Mouse (Mus musculus): ENCODE measurements around the gene Defb26. TPM values are rescaled to one million over a fixed set of nuclear protein-coding genes. Genes with fewer than 3 reads are reported as not detected.

Defb26 gene
- polyA plus RNA-seq, 1 experiment, result not detected

- H3K4me3 ChIP-seq (ENCODE audit: extremely low read depth, insufficient read depth, insufficient read length), result no peak overlapping the region
- H3K27me3 ChIP-seq (ENCODE audit: control insufficient read depth, insufficient read depth, low read length), result no peaks in the 10 kb centered on the region
- TF ChIP-seq CTCF (IDR thresholded peaks at IDR 0.05; ENCODE audit: extremely low read depth, insufficient read depth, insufficient read length, insufficient replicate concordance) (no peak), POLR2A (IDR thresholded peaks at IDR 0.05; ENCODE audit: low read depth, low read length) (no peak)
- WGBS, result 29% methylated on average over 9 of the region's 9 CpGs
- H3K4me1 ChIP-seq (ENCODE audit: control insufficient read depth, insufficient read depth, insufficient read length), result no peaks in the 10 kb centered on the region
- no peaks in the 10 kb centered on the region for H3K36me3 ChIP-seq (ENCODE audit: control insufficient read depth, insufficient read depth, low read length)
- no peak overlapping the region for H3K27ac ChIP-seq (ENCODE audit: insufficient read depth, low read length)
- DNase-seq (ENCODE audit: low read depth in 1 of 2, low spot score in 2 of 2), result no peak
Measured at GRCm38 (mm10) chr2:152541979-152542378, 30.5 kb upstream of the Defb26 start.

GRCm38 (mm10) chr2:152539944-152540710 is 28.6 kb upstream of the Defb26 start, which contains the start of gene Defb29:
Gene Defb29 (minus strand): TSS chr2:152540098.
- DNase-seq (ENCODE audit: low read depth in 1 of 2, low spot score in 2 of 2), result no peak
- WGBS, result 63% methylated on average over 13 of the region's 13 CpGs
- H3K36me3 ChIP-seq (ENCODE audit: control insufficient read depth, insufficient read depth, low read length), result no peaks in the 10 kb centered on the region
- TF ChIP-seq CTCF (IDR thresholded peaks at IDR 0.05; ENCODE audit: extremely low read depth, insufficient read depth, insufficient read length, insufficient replicate concordance) (no peak), POLR2A (IDR thresholded peaks at IDR 0.05; ENCODE audit: low read depth, low read length) (no peak)
- no peak within 1 kb of the TSS for H3K4me3 ChIP-seq (ENCODE audit: extremely low read depth, insufficient read depth, insufficient read length)
- no peaks in the 10 kb centered on the region for H3K4me1 ChIP-seq (ENCODE audit: control insufficient read depth, insufficient read depth, insufficient read length)
- no peaks in the 10 kb centered on the region for H3K27me3 ChIP-seq (ENCODE audit: control insufficient read depth, insufficient read depth, low read length)
- no peak within 1 kb of the TSS for H3K27ac ChIP-seq (ENCODE audit: insufficient read depth, low read length)

- no peak within 1 kb of the TSS for H3K4me3 ChIP-seq (ENCODE audit: extremely low read depth, insufficient read depth, insufficient read length)
- H3K27me3 ChIP-seq (ENCODE audit: control insufficient read depth, insufficient read depth, low read length), result no peaks in the 10 kb centered on the region
- DNase-seq (ENCODE audit: low read depth in 1 of 2, low spot score in 2 of 2), result no peak
- no peaks in the 10 kb centered on the region for H3K4me1 ChIP-seq (ENCODE audit: control insufficient read depth, insufficient read depth, insufficient read length)
- H3K27ac ChIP-seq (ENCODE audit: insufficient read depth, low read length), result no peak within 1 kb of the TSS
- no peaks in the 10 kb centered on the region for H3K36me3 ChIP-seq (ENCODE audit: control insufficient read depth, insufficient read depth, low read length)
- no peak for TF ChIP-seq POLR2A (IDR thresholded peaks at IDR 0.05; ENCODE audit: low read depth, low read length)
- TF ChIP-seq CTCF (IDR thresholded peaks at IDR 0.05; ENCODE audit: extremely low read depth, insufficient read depth, insufficient read length, insufficient replicate concordance), result no peak
- WGBS, result 74% methylated on average over 4 of the region's 4 CpGs
Measured at GRCm38 (mm10) chr2:152517981-152518380, 6.5 kb upstream of the Defb26 start, which contains the start of gene Defb28. Gene Defb28 (plus strand): TSS chr2:152518255.

DNA sequence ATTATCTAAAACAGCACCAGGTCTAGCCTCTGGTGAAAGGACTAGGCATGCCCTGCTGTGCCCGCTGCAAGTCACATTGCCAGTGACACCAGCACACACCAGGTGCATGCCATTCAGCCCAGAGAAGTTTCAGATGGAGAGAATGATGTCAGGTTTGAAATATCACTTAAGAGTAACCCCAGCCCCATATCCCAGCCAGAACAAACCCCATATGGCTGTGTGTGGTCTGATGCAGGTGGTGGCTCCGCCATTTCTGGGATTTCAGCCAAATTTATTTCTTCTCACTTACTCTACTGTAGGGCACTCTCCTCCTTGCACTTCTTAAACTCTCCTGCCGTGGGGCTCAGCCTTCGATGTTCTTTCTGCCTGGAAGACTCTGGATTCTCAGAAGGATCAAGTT is 4.6 kb upstream of the Defb26 start:
- no peaks in the 10 kb centered on the region for H3K4me1 ChIP-seq (ENCODE audit: control insufficient read depth, insufficient read depth, insufficient read length)
- WGBS, result 46% methylated on average over 4 of the region's 4 CpGs
- no peak for DNase-seq (ENCODE audit: low read depth in 1 of 2, low spot score in 2 of 2)
- TF ChIP-seq CTCF (IDR thresholded peaks at IDR 0.05; ENCODE audit: extremely low read depth, insufficient read depth, insufficient read length, insufficient replicate concordance) (no peak), POLR2A (IDR thresholded peaks at IDR 0.05; ENCODE audit: low read depth, low read length) (no peak)
- H3K27ac ChIP-seq (ENCODE audit: insufficient read depth, low read length), result no peak overlapping the region
- no peaks in the 10 kb centered on the region for H3K27me3 ChIP-seq (ENCODE audit: control insufficient read depth, insufficient read depth, low read length)
- H3K36me3 ChIP-seq (ENCODE audit: control insufficient read depth, insufficient read depth, low read length), result no peaks in the 10 kb centered on the region
- no peak overlapping the region for H3K4me3 ChIP-seq (ENCODE audit: extremely low read depth, insufficient read depth, insufficient read length)

GRCm38 (mm10) chr2:152503950-152504349 is 7.5 kb downstream of the Defb26 start:
- Histone ChIP-seq H3K36me3 (ENCODE audit: control insufficient read depth, insufficient read depth, low read length) (no peaks in the 10 kb centered on the region), H3K27me3 (ENCODE audit: control insufficient read depth, insufficient read depth, low read length) (no peaks in the 10 kb centered on the region), H3K4me3 (ENCODE audit: extremely low read depth, insufficient read depth, insufficient read length) (no peak overlapping the region), H3K27ac (ENCODE audit: insufficient read depth, low read length) (no peak overlapping the region), H3K4me1 (ENCODE audit: control insufficient read depth, insufficient read depth, insufficient read length) (no peaks in the 10 kb centered on the region)
- TF ChIP-seq CTCF (IDR thresholded peaks at IDR 0.05; ENCODE audit: extremely low read depth, insufficient read depth, insufficient read length, insufficient replicate concordance) (no peak), POLR2A (IDR thresholded peaks at IDR 0.05; ENCODE audit: low read depth, low read length) (no peak)
- 55% methylated on average over 2 of the region's 2 CpGs for WGBS
- DNase-seq (ENCODE audit: low read depth in 1 of 2, low spot score in 2 of 2), result no peak

DNA sequence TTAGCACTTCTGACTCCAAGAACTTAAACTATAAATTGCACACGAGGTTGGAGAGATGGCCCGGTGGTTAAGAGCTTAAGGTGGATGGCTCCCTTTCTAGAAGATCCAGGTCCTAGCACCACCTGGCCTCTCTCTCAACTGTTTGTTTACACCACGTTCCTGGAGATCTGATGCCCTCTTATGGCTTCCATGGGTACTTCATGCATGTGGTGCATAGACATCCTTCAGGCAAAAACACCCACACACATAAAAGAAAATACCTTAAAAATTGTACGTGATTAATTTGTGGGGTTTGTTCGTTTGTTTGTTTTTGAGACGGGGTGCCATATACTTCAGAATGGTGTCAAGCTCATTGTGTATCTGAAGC is 10.6 kb downstream of the Defb26 start:
- TF ChIP-seq CTCF (IDR thresholded peaks at IDR 0.05; ENCODE audit: extremely low read depth, insufficient read depth, insufficient read length, insufficient replicate concordance), result no peak
- TF ChIP-seq POLR2A (IDR thresholded peaks at IDR 0.05; ENCODE audit: low read depth, low read length), result no peak
- no peak overlapping the region for H3K4me3 ChIP-seq (ENCODE audit: extremely low read depth, insufficient read depth, insufficient read length)
- 83% methylated on average over 6 of the region's 6 CpGs for WGBS

DNA sequence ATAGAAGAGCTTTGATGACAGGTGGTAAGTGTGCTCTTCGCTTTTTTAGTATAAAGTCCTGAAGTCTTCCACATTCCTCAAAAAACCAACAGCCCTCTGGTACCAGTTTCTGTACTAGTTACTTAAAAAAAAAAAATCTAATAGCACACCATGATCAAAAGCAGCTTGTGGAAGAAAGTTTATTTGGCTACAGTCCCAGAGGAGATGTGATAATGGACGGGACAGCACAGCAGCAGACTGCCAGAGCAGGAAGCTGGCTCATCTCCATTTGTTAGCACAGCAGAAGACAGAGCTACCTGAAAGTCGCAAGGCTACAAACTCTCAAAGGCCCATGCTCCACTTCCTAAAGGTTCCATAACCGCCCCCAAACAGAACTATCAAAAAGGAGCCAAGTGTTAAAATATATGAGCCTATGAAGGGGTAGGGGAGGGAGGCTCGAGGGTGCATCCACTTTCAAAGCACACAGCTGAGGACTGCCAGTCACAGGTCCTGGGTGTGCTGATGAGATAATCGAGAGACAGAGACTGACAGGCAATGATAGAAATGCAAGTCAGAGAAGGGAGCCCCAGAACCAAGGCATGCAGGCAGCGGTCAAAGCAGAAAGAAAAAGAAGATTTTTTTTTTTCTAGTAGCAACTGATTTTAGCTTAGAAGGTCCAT is 11.2 kb downstream of the Defb26 start:
- Histone ChIP-seq H3K4me3 (ENCODE audit: extremely low read depth, insufficient read depth, insufficient read length) (no peak overlapping the region), H3K36me3 (ENCODE audit: control insufficient read depth, insufficient read depth, low read length) (no peaks in the 10 kb centered on the region), H3K27me3 (ENCODE audit: control insufficient read depth, insufficient read depth, low read length) (no peaks in the 10 kb centered on the region), H3K4me1 (ENCODE audit: control insufficient read depth, insufficient read depth, insufficient read length) (no peaks in the 10 kb centered on the region), H3K27ac (ENCODE audit: insufficient read depth, low read length) (no peak overlapping the region)
- 75% methylated on average over 7 of the region's 7 CpGs for WGBS
- DNase-seq (ENCODE audit: low read depth in 1 of 2, low spot score in 2 of 2), result no peak
- TF ChIP-seq POLR2A (IDR thresholded peaks at IDR 0.05; ENCODE audit: low read depth, low read length) (no peak), CTCF (IDR thresholded peaks at IDR 0.05; ENCODE audit: extremely low read depth, insufficient read depth, insufficient read length, insufficient replicate concordance) (no peak)

More for the DNA sequence above, 10.6 kb downstream of the Defb26 start:
- DNase-seq (ENCODE audit: low read depth in 1 of 2, low spot score in 2 of 2), result no peak
- H3K27me3 ChIP-seq (ENCODE audit: control insufficient read depth, insufficient read depth, low read length), result no peaks in the 10 kb centered on the region
- no peaks in the 10 kb centered on the region for H3K4me1 ChIP-seq (ENCODE audit: control insufficient read depth, insufficient read depth, insufficient read length)
- no peaks in the 10 kb centered on the region for H3K36me3 ChIP-seq (ENCODE audit: control insufficient read depth, insufficient read depth, low read length)
- no peak overlapping the region for H3K27ac ChIP-seq (ENCODE audit: insufficient read depth, low read length)
